Mouse (Mus musculus) cortical plate, adult 2 months (tissue): ENCODE measurements around the gene Mphosph9.

Experiments
- CTCF ChIP-seq: fragments of 200-500 bp; IDR thresholded peaks from 2 replicates; pipeline ENCODE4 v1.5.1; 2011; ENCODE audit warnings: mild to moderate bottlenecking, control low read depth, low read length; ENCODE audit not compliant: insufficient read depth; ENCODE audit errors: extremely low read depth
- POLR2A ChIP-seq: fragments of 200-500 bp; IDR thresholded peaks from 2 replicates; pipeline ENCODE4 v1.6.1; 2011; ENCODE audit warnings: mild to moderate bottlenecking, low read length, control low read depth; ENCODE audit not compliant: insufficient read depth; ENCODE audit errors: extremely low read depth

DNA sequence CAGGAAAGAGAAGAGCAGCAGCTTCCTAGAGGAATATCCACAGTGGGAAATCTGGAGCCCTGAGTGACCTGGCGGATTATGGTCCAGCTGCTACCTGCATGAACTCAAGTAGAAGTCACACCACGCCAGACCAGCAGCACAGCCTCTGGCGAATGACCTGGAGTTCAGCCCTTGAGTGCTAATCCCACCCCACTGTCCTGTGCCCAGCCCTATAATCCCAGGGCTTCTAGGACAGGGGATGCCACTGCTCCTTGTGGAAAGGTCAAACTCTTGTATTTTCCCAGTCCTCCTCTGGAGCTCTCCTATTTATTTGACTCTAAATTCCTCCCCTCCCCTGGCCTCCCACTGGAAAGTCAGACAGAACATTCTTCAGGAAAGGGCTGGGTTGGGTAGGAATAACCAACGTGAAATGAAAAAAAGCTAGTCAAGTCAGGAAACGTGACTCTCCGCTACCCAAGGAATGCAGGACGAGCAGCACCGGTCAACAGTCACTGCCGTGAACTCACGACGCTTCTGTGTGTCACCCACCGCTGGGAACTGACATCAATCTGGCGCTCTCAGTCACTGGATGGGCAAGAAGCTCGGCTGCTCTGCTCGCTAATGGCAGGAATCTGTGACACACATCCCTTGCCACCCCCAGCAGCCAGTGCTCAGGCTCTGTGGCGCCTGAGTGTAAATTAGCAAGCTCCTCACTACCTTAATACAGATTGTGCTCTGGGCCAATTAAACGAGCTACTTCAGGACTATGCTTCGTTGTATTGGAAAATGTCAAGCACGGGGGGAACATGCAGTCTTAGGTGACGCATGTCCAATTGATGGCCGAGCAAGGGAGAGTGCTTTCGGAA lies 86.7 kb downstream of the Mphosph9 start:
- no peak for TF ChIP-seq CTCF
- no peak for TF ChIP-seq POLR2A
